Mouse (Mus musculus) hindbrain, postnatal 0 days (tissue): ENCODE data around the gene Tbc1d13. TPM values are rescaled to one million over a fixed set of nuclear protein-coding genes. Genes with fewer than 3 reads are reported as not detected.
"Not testable (repeated sequence)": the region's sequence is repeated elsewhere in the genome, so short reads cannot be mapped to it uniquely, and the experiment has no call there.

Experiments used
- ATAC-seq: fragments of 200-750 bp; cut with Nextera tagmentation; 2 replicates; pipeline ENCODE4 v1.8.0; 2017; ENCODE audit warnings: mild to moderate bottlenecking, moderate TSS enrichment, moderate library complexity
- DNase-seq: peaks from one replicate; pipeline ENCODE4 v3.0.0-alpha.2; 2015; ENCODE audit warnings: low spot score
- H3K27ac ChIP-seq: fragments of 300-500 bp; sonication (generic); 2 replicates; pipeline ENCODE4 v1.5.1; 2014; ENCODE audit warnings: mild to moderate bottlenecking
- H3K27me3 ChIP-seq: fragments of 300-500 bp; sonication (generic); 2 replicates; pipeline ENCODE4 v1.6.1; 2014; ENCODE audit warnings: low read length, mixed read lengths; ENCODE audit not compliant: insufficient read depth
- H3K36me3 ChIP-seq: fragments of 300-500 bp; sonication (generic); 2 replicates; pipeline ENCODE4 v1.6.1; 2014; ENCODE audit warnings: low read length, mixed read lengths; ENCODE audit not compliant: insufficient read depth
- H3K4me1 ChIP-seq: fragments of 300-500 bp; sonication (generic); 2 replicates; pipeline ENCODE4 v1.6.1; 2014; ENCODE audit warnings: antibody characterized with exemption, low read length, mixed read lengths; ENCODE audit not compliant: insufficient read depth
- H3K4me2 ChIP-seq: fragments of 300-500 bp; sonication (generic); 2 replicates; pipeline ENCODE4 v1.6.1; 2014; ENCODE audit warnings: low read depth, mild to moderate bottlenecking, low read length, moderate library complexity, mixed read lengths
- H3K4me3 ChIP-seq: fragments of 300-500 bp; sonication (generic); 2 replicates; pipeline ENCODE4 v1.5.1; 2014; ENCODE audit warnings: low read length
- H3K9ac ChIP-seq: fragments of 300-500 bp; sonication (generic); replicated peaks from 2 replicates; pipeline ENCODE4 v1.6.1; 2014; ENCODE audit warnings: mild to moderate bottlenecking, low read length, moderate library complexity, mixed read lengths
- H3K9me3 ChIP-seq: fragments of 300-500 bp; sonication (generic); 2 replicates; pipeline ENCODE4 v1.6.1; 2016; ENCODE audit warnings: low read length, mixed read lengths
- CTCF ChIP-seq: IDR thresholded peaks from 2 replicates; pipeline ENCODE4 v1.5.1; 2016; ENCODE audit warnings: antibody characterized with exemption, control low read depth, low read depth
- WGBS: fragments of 180-500 bp; shearing (Covaris S2); extraction: QIAGEN DNeasy Blood & Tissue Kit; methylation state at CpG from one replicate; pipeline ENCODE4 v1.1.7; 2014; 5-methylcytosine and 5-hydroxymethylcytosine counted together
- polyA plus RNA-seq: library from polyadenylated mRNA; unstranded; fragments of >200 nt; fragmentation: Nextera tagmentation; extraction: Ambion mirVana; gene quantifications from 2 replicates; pipeline ENCODE4 v1.2.1, GENCODE M21; 2015
- total RNA-seq: library from RNA; depleted of rRNA; stranded (reverse); fragments of >200 nt; gene quantifications from 2 replicates; pipeline ENCODE4 v1.2.3, GENCODE M21; 2014

Gene Tbc1d13
- total and polyA plus RNA-seq, 2 experiments from 2014 or later = 9.4 to 109 TPM

DNA sequence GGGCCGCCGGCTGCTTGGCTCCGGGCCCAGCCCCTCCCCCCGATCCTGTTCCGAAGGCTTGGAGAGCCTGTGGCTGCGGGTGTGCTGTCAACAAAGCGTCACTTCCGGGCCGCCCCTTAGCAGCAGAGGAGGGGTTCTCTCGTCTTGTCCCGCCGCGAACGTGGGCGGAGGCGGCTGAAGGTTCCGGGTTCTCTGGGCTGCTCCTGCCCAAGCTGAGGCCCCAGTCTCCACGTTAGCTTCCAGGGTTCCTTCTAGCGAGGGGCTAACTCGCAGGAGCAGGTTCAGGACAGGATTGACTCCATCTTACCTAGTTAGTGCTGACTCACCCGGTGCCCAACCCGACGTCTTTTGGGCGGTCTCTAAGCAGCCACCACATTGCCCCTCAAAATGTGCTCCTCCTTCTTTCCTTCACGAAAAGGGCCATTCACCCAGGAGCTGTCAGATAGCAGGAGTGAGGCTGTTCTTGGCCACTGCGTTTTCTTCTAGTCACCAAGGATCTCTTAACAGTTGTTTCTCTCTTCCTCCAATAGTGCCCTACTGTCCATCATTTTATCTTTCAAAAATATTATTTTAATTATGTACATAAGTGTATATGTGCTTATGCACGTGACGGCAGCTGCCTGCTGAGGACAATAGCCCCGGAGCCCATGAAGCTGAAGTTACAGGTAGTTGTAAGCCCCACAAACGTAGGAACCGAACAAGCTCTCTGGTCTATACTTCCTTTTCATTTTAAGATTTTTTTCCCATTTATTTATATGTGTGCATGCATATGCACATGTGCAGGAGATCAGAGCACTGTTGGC lies 8.9 kb upstream of the Tbc1d13 start, which contains the start of gene Zer1:
TSS of gene Zer1 (minus strand) at position 114 of the 803 bp plus-strand sequence.
- no peaks in the 10 kb centered on the region for H3K27me3 ChIP-seq
- DNase-seq (peak; percentile 97), ATAC-seq (peak; percentile 98)
- H3K9me3 ChIP-seq = no peaks in the 10 kb centered on the region
- H3K4me3 ChIP-seq = peak within 1 kb of the TSS; percentile 86
- peak within 1 kb of the TSS; percentile 92 for H3K27ac ChIP-seq
- peak within 1 kb of the TSS; percentile 92 for H3K9ac ChIP-seq
- H3K36me3 ChIP-seq = no peaks in the 10 kb centered on the region
- peak within 1 kb of the TSS; percentile 87 for H3K4me2 ChIP-seq
- no peak for TF ChIP-seq CTCF
- 7% methylated on average over 31 of the region's 31 CpGs for WGBS
- H3K4me1 ChIP-seq = peaks cover 11% of the 10 kb centered on the region; the same call in 1 of the 2 replicates

DNA sequence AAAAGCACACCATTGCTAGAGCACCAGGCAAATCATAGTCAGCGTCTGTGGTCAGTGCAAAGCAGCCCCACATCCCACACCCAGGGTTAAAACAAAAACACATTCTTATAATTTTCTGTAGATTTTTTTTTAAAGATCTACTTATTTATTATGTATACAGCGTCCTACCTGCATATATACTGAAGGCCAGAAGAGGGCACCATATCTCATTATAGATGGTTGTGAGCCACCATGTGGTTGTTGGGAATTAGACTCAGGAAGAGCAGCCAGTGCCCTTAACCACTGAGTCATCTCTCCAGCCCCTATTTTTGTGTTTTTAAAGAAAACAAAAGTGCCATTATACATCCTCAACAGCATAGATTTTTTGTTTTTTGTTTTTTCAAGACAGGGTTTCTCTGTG lies 4.8 kb upstream of the Tbc1d13 start:
- ATAC-seq (no peak), DNase-seq (peak; percentile 79)
- 29% methylated on average over 2 of the region's 2 CpGs for WGBS

DNA sequence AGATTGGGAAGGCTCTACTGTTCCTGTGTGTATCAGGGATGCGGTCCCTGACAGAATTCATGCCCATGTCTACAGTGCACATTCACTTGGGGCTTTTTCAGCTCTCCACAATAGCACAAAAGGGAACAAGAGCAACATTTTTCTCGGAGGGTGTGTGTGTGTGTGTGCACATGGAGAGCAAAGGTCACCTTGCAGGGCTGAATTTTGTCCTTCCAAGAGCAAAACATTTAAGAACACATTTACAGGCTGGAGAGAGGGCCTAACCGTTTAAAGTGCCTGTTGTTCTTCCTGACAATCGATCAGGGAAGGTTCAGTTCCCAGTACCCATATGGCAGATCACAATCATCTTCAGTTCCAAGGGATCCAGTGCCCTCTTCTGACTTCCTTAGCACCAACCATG lies 3.4 kb upstream of the Tbc1d13 start:
- Histone ChIP-seq H3K9me3 (no peaks in the 10 kb centered on the region), H3K9ac (no peak overlapping the region), H3K4me2 (no peak overlapping the region), H3K4me1 (peaks cover 10% of the 10 kb centered on the region; the same call in 1 of the 2 replicates), H3K27me3 (no peaks in the 10 kb centered on the region), H3K4me3 (no peak overlapping the region), H3K27ac (no peak overlapping the region), H3K36me3 (no peaks in the 10 kb centered on the region)
- DNase-seq (no peak), ATAC-seq (no peak)
- TF ChIP-seq CTCF = no peak
- 88% methylated on average over 4 of the region's 4 CpGs for WGBS

More for the DNA sequence above, 4.8 kb upstream of the Tbc1d13 start:
- peak; percentile 78 for TF ChIP-seq CTCF
- H3K4me2 ChIP-seq = no peak overlapping the region
- no peaks in the 10 kb centered on the region for H3K27me3 ChIP-seq
- H3K36me3 ChIP-seq = no peaks in the 10 kb centered on the region
- no peak overlapping the region for H3K4me3 ChIP-seq
- no peak overlapping the region for H3K9ac ChIP-seq
- 0 out of 2 replicates have a peak, but pooled peaks cover under 1% of the 10 kb centered on the region for H3K4me1 ChIP-seq
- no peaks in the 10 kb centered on the region for H3K9me3 ChIP-seq
- H3K27ac ChIP-seq = no peak overlapping the region

DNA sequence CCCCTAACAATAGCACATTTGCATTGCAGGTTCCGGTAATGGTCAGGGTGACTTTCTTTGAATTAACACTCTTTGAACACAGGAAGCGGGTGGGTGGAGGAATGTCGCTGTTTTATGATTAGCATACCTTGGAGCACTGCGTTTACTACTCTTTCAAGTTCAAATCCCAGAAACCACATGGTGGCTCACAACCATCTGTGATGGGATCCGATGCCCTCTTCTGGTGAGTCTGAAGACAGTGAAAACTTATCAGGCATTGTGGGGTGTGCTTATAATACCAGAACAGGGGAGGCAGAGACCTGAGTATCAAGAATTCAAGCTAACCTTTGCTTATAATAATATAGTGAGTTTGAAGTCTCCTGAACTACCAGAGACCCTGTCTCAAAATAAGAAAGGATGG lies 2.3 kb upstream of the Tbc1d13 start:
- H3K4me1 ChIP-seq = peaks cover 16% of the 10 kb centered on the region; the same call in 1 of the 2 replicates
- H3K4me2 ChIP-seq, H3K9me3 ChIP-seq, H3K27me3 ChIP-seq, H3K9ac ChIP-seq, H3K4me3 ChIP-seq, DNase-seq, H3K36me3 ChIP-seq, ATAC-seq, H3K27ac ChIP-seq: not testable (repeated sequence)
- TF ChIP-seq CTCF = peak; percentile 18; the same call in 1 of the 2 replicates
- WGBS = 64% methylated on average over 5 of the region's 5 CpGs

DNA sequence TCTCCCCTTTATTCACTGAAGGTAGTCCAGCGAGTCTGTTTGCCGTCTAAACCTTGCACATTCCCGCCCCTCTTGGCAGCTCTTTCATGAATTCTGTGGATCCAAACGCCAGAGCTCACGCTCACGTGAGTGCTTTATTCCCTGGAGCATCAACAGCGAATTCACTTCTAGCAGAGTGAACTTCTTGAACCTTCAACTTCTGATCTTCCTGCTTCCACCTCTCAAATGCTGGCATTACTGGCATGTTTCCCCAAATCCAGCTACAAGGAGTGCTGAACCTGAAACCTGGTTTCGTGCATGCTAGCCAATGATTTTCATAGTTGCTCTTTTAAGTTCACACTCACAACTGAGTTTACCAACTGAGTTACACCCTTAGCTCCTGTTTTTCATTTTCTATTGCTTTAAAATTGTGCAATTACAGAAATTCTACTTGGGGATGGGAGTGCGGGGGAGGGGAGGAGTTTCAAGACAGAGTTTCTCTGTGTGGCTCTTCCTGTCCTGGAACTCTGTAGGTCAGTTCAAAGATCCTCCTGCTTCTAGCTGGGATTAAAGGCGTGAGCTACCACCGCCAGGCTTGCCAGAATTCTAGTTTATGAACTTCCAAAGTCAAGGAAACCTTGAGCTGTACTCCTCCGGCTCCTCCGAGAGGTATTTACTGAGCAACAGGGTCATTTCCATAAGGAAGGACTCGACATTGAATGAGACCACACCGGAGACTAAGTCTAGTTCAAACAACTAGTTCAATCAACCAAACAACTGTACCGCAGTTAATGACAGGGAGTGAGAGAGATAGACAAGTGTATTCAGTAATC lies 539 bp upstream of the Tbc1d13 start:
- 20% methylated on average over 16 of the region's 16 CpGs for WGBS
- peaks cover 8% of the 10 kb centered on the region; the same call in 1 of the 2 replicates for H3K36me3 ChIP-seq

DNA sequence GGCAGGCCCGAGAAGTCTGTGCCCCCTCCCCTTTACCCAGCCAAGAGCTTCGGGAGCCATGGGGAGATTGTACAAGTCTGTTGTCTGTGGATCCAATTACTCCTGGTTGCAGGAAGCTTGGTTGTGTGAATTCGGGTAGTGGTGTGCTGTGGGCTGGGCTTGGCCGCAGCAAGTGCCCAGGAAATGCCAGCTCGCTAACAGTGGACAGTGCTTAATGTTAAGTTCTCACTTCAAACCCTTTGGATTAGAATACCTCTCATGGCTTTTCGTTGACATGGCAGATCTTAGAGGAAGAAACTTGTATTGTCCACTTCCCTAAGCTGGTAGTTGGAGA lies 799 bp downstream of the Tbc1d13 start:
- WGBS = 20% methylated on average over 6 of the region's 6 CpGs
- peaks cover 8% of the 10 kb centered on the region; the same call in 1 of the 2 replicates for H3K36me3 ChIP-seq
- H3K9me3 ChIP-seq = no peaks in the 10 kb centered on the region
- H3K4me3 ChIP-seq = peak overlapping the region; percentile 79
- H3K9ac ChIP-seq = peak overlapping the region; percentile 71
- peak overlapping the region; percentile 87 for H3K27ac ChIP-seq
- DNase-seq (no peak), ATAC-seq (no peak)
- H3K4me2 ChIP-seq = peak overlapping the region; percentile 96
- H3K27me3 ChIP-seq = no peaks in the 10 kb centered on the region
- H3K4me1 ChIP-seq = peaks cover 16% of the 10 kb centered on the region; the same call in 1 of the 2 replicates
- TF ChIP-seq CTCF = no peak

More for the DNA sequence above, 539 bp upstream of the Tbc1d13 start:
- peak overlapping the region; percentile 79 for H3K4me3 ChIP-seq
- H3K9me3 ChIP-seq = no peaks in the 10 kb centered on the region
- H3K9ac ChIP-seq = peak overlapping the region; percentile 71
- no peak for TF ChIP-seq CTCF
- H3K27ac ChIP-seq = peak overlapping the region; percentile 87
- no peaks in the 10 kb centered on the region for H3K27me3 ChIP-seq
- H3K4me2 ChIP-seq = peak overlapping the region; percentile 96
- peak; percentile 23 for DNase-seq
- ATAC-seq = peak; percentile 27
- peaks cover 16% of the 10 kb centered on the region; the same call in 1 of the 2 replicates for H3K4me1 ChIP-seq
